ENCODE assay signal across 24 mouse cellular contexts in genomic region chr3:105542741-105543140, GRCm38 (mm10).
A peak's percentile ranks its signal among the peaks of the same experiment; 100 is the strongest.
DNase-seq lines count a peak whose midpoint lies in the region; ATAC-seq lines count a peak whose summit lies in the region.
"Had no signal": no experiment of that assay in that cellular context is flagged by ENCODE, and none has a peak within 500 bp of the region (broad histone marks: within the 10 kb centered on the region; RNA-seq: fewer than 3 reads in every experiment).

No protein-coding gene starts in this region.

- H3K36me3 ChIP-seq in midbrain, embryonic 11.5 days (ENCODE audit: control insufficient read depth, insufficient read depth, low read length): no peaks in the 10 kb centered on the region
- no peaks in the 10 kb centered on the region for H3K36me3 ChIP-seq in midbrain, embryonic 14.5 days (ENCODE audit: control insufficient read depth, insufficient read depth, low read length)
- no peaks in the 10 kb centered on the region for H3K36me3 ChIP-seq in lung, embryonic 16.5 days (ENCODE audit: control insufficient read depth, insufficient read depth, low read length)
- no peaks in the 10 kb centered on the region for H3K36me3 ChIP-seq in kidney, embryonic 14.5 days (ENCODE audit: control insufficient read depth, insufficient read depth, low read length)
- no peaks in the 10 kb centered on the region for H3K36me3 ChIP-seq in heart, embryonic 10.5 days
- H3K36me3 ChIP-seq: embryonic facial prominence, embryonic 12.5 days; embryonic facial prominence, embryonic 15.5 days had no signal

- no peaks in the 10 kb centered on the region for H3K9me3 ChIP-seq in midbrain, embryonic 11.5 days (ENCODE audit: control insufficient read depth, low read length)
- no peaks in the 10 kb centered on the region for H3K9me3 ChIP-seq in midbrain, embryonic 14.5 days (ENCODE audit: control insufficient read depth, low read length)
- H3K9me3 ChIP-seq in lung, embryonic 16.5 days (ENCODE audit: control insufficient read depth, low read length): no peaks in the 10 kb centered on the region
- no peaks in the 10 kb centered on the region for H3K9me3 ChIP-seq in kidney, embryonic 14.5 days (ENCODE audit: control insufficient read depth, low read length)
- H3K9me3 ChIP-seq in heart, embryonic 10.5 days: no peaks in the 10 kb centered on the region
- H3K9me3 ChIP-seq: embryonic facial prominence, embryonic 12.5 days; embryonic facial prominence, embryonic 15.5 days had no signal

- H3K27ac ChIP-seq in midbrain, embryonic 11.5 days (ENCODE audit: low read depth, low read length): no peak overlapping the region
- H3K27ac ChIP-seq in midbrain, embryonic 14.5 days (replicated peaks; ENCODE audit: low read depth, low read length): no peak overlapping the region
- no peak overlapping the region for H3K27ac ChIP-seq in lung, embryonic 16.5 days (ENCODE audit: low read length)
- H3K27ac ChIP-seq in kidney, embryonic 14.5 days (ENCODE audit: low read depth, low read length): no peak overlapping the region
- no peak overlapping the region for H3K27ac ChIP-seq in heart, embryonic 10.5 days
- H3K27ac ChIP-seq: embryonic facial prominence, embryonic 12.5 days; embryonic facial prominence, embryonic 15.5 days; gastrocnemius, adult 2 months; heart, adult 2 months; hindbrain, embryonic 14.5 days; hindbrain, postnatal 0 days had no signal

- no peaks in the 10 kb centered on the region for H3K27me3 ChIP-seq in midbrain, embryonic 11.5 days (ENCODE audit: control insufficient read depth, insufficient read depth, low read length)
- H3K27me3 ChIP-seq in midbrain, embryonic 14.5 days (ENCODE audit: control insufficient read depth, insufficient read depth, low read length): no peaks in the 10 kb centered on the region
- H3K27me3 ChIP-seq in lung, embryonic 16.5 days (ENCODE audit: control insufficient read depth, insufficient read depth, low read depth, low read length): no peaks in the 10 kb centered on the region
- no peaks in the 10 kb centered on the region for H3K27me3 ChIP-seq in kidney, embryonic 14.5 days (ENCODE audit: control insufficient read depth, insufficient read depth, low read length)
- H3K27me3 ChIP-seq in heart, embryonic 10.5 days (ENCODE audit: insufficient read depth, poor library complexity, severe bottlenecking): peaks cover 22% of the 10 kb centered on the region
- H3K27me3 ChIP-seq: embryonic facial prominence, embryonic 12.5 days; embryonic facial prominence, embryonic 15.5 days had no signal

- peak; percentile 44 for DNase-seq in midbrain, embryonic 11.5 days (ENCODE audit: low spot score, missing footprints)
- no peak for DNase-seq in midbrain, embryonic 14.5 days
- DNase-seq in lung, postnatal 14 days: peak; percentile 25
- DNase-seq in lung, postnatal 4 days: peak; percentile 15 to 43
- no peak for DNase-seq in ovary, postnatal 14 days (ENCODE audit: low spot score)
- no peak for DNase-seq in heart, embryonic 10.5 days (ENCODE audit: low spot score)
- DNase-seq: adrenal gland, adult 8-10 months; adrenal gland, postnatal 25 days; cerebellum, adult 9-11 months; cerebellum, postnatal 25 days; forebrain, postnatal 0 days; gastrocnemius, adult 2 months; gastrocnemius, postnatal 14 days; heart, adult 2 months; heart, postnatal 36 days had no signal

- ATAC-seq in midbrain, embryonic 11.5 days (ENCODE audit: low FRiP score): no peak
- no peak for ATAC-seq in midbrain, embryonic 14.5 days (ENCODE audit: low FRiP score, low TSS enrichment)
- ATAC-seq in lung, embryonic 16.5 days (ENCODE audit: low read depth): peak; percentile 73
- ATAC-seq in kidney, embryonic 14.5 days (ENCODE audit: low FRiP score, low TSS enrichment): no peak
- ATAC-seq: CD4-positive, CD25-positive, alpha-beta regulatory T cell, adult 4 months; forebrain, embryonic 14.5 days; forebrain, postnatal 0 days; hindbrain, postnatal 0 days had no signal

- no peak overlapping the region for H3K4me2 ChIP-seq in midbrain, embryonic 11.5 days
- H3K4me2 ChIP-seq in midbrain, embryonic 14.5 days (ENCODE audit: low read length): no peak overlapping the region
- H3K4me2 ChIP-seq in lung, embryonic 16.5 days (ENCODE audit: low read depth, low read length): no peak overlapping the region
- no peak overlapping the region for H3K4me2 ChIP-seq in kidney, embryonic 14.5 days (replicated peaks; ENCODE audit: low read depth, low read length)
- H3K4me2 ChIP-seq: embryonic facial prominence, embryonic 12.5 days; embryonic facial prominence, embryonic 15.5 days; heart, embryonic 11.5 days; hindbrain, embryonic 14.5 days had no signal

- H3K4me3 ChIP-seq in midbrain, embryonic 11.5 days (ENCODE audit: low read depth, low read length): no peak overlapping the region
- no peak overlapping the region for H3K4me3 ChIP-seq in midbrain, embryonic 14.5 days (replicated peaks; ENCODE audit: low read depth, low read length)
- no peak overlapping the region for H3K4me3 ChIP-seq in lung, embryonic 16.5 days (ENCODE audit: low read length)
- no peak overlapping the region for H3K4me3 ChIP-seq in kidney, embryonic 14.5 days (ENCODE audit: low read length)
- no peak overlapping the region for H3K4me3 ChIP-seq in heart, embryonic 10.5 days
- H3K4me3 ChIP-seq: embryonic facial prominence, embryonic 12.5 days; embryonic facial prominence, embryonic 15.5 days; gastrocnemius, adult 2 months; heart, adult 2 months had no signal

- peaks cover 8% of the 10 kb centered on the region for H3K4me1 ChIP-seq in midbrain, embryonic 11.5 days (ENCODE audit: control insufficient read depth, insufficient read depth, low read length)
- peaks cover 19% of the 10 kb centered on the region for H3K4me1 ChIP-seq in midbrain, embryonic 14.5 days (ENCODE audit: control insufficient read depth, insufficient read depth, low read length)
- H3K4me1 ChIP-seq in lung, embryonic 16.5 days (replicated peaks; ENCODE audit: control insufficient read depth, insufficient read depth, low read length): peaks cover 6% of the 10 kb centered on the region
- peaks cover 10% of the 10 kb centered on the region for H3K4me1 ChIP-seq in kidney, embryonic 14.5 days (ENCODE audit: control insufficient read depth, insufficient read depth, low read length)
- peaks cover 49% of the 10 kb centered on the region for H3K4me1 ChIP-seq in heart, embryonic 10.5 days

- no peak overlapping the region for H3K9ac ChIP-seq in midbrain, embryonic 11.5 days (ENCODE audit: low read length)
- H3K9ac ChIP-seq in midbrain, embryonic 14.5 days (replicated peaks; ENCODE audit: low read length): no peak overlapping the region
- no peak overlapping the region for H3K9ac ChIP-seq in lung, embryonic 16.5 days (ENCODE audit: low read length)
- no peak overlapping the region for H3K9ac ChIP-seq in kidney, embryonic 14.5 days (ENCODE audit: low read depth, low read length)
- H3K9ac ChIP-seq: embryonic facial prominence, embryonic 12.5 days; embryonic facial prominence, embryonic 15.5 days; forebrain, postnatal 0 days; hindbrain, embryonic 14.5 days had no signal

- WGBS in midbrain, embryonic 11.5 days: 73% methylated on average over 4 of the region's 4 CpGs
- 85% methylated on average over 4 of the region's 4 CpGs for WGBS in midbrain, embryonic 14.5 days
- WGBS in lung, embryonic 16.5 days: 51% methylated on average over 4 of the region's 4 CpGs
- 79% methylated on average over 4 of the region's 4 CpGs for WGBS in kidney, embryonic 14.5 days
- WGBS in heart, embryonic 10.5 days: 76% methylated on average over 4 of the region's 4 CpGs

Comparison
In these comparisons a context has a peak if more than half of its experiments do, and no peak if none do; other contexts are left out.
1. DNase-seq: peak in midbrain, embryonic 11.5 days (single experiment), lung, postnatal 14 days (single experiment) and lung, postnatal 4 days (2 of 2); none in midbrain, embryonic 14.5 days (single experiment), ovary, postnatal 14 days (single experiment) and heart, embryonic 10.5 days (single experiment).